Mouse (Mus musculus): ENCODE measurements around the gene Serpinb1c. TPM values are rescaled to one million over a fixed set of nuclear protein-coding genes. Genes with fewer than 3 reads are reported as not detected.

Gene Serpinb1c
- polyA plus RNA-seq, 2 experiments: not detected

- ATAC-seq (ENCODE audit: low FRiP score, low read depth) (no peak), DNase-seq (ENCODE audit: low spot score) (no peak)
- Histone ChIP-seq H3K36me3 (ENCODE audit: control insufficient read depth, insufficient read depth, low read length) (no peaks in the 10 kb centered on the region), H3K27me3 (ENCODE audit: control insufficient read depth, insufficient read depth, low read length) (no peaks in the 10 kb centered on the region), H3K4me2 (replicated peaks; ENCODE audit: low read depth, low read length, severe bottlenecking) (no peak overlapping the region), H3K27ac (replicated peaks; ENCODE audit: low read depth, low read length) (no peak overlapping the region), H3K4me3 (replicated peaks; ENCODE audit: low read length) (no peak overlapping the region), H3K4me1 (ENCODE audit: control insufficient read depth, insufficient read depth, low read length) (peaks cover 12% of the 10 kb centered on the region), H3K9me3 (ENCODE audit: control insufficient read depth, low read length) (no peaks in the 10 kb centered on the region), H3K9ac (ENCODE audit: low read depth, low read length, severe bottlenecking) (no peak overlapping the region)
- no peak for TF ChIP-seq POLR2A (IDR thresholded peaks at IDR 0.05; ENCODE audit: borderline replicate concordance, extremely low read depth, insufficient read depth, insufficient read length)
- 99% methylated on average over 4 of the region's 4 CpGs for WGBS
These were observed 45.5 kb downstream of the Serpinb1c start for GRCm38 (mm10) chr13:32852539-32852938.

- Histone ChIP-seq H3K4me1 (ENCODE audit: control insufficient read depth, insufficient read depth, low read length) (peaks cover 12% of the 10 kb centered on the region), H3K27me3 (ENCODE audit: control insufficient read depth, insufficient read depth, low read length) (no peaks in the 10 kb centered on the region), H3K27ac (replicated peaks; ENCODE audit: low read depth, low read length) (no peak overlapping the region), H3K9me3 (ENCODE audit: control insufficient read depth, low read length) (no peaks in the 10 kb centered on the region), H3K4me3 (replicated peaks; ENCODE audit: low read length) (no peak overlapping the region), H3K9ac (ENCODE audit: low read depth, low read length, severe bottlenecking) (no peak overlapping the region), H3K36me3 (ENCODE audit: control insufficient read depth, insufficient read depth, low read length) (no peaks in the 10 kb centered on the region), H3K4me2 (replicated peaks; ENCODE audit: low read depth, low read length, severe bottlenecking) (no peak overlapping the region)
- 15% methylated on average over 7 of the region's 7 CpGs for WGBS
- TF ChIP-seq POLR2A (IDR thresholded peaks at IDR 0.05; ENCODE audit: borderline replicate concordance, extremely low read depth, insufficient read depth, insufficient read length): no peak
- ATAC-seq (ENCODE audit: low FRiP score, low read depth) (no peak), DNase-seq (ENCODE audit: low spot score) (peak; percentile 72)
These were observed 46.0 kb downstream of the Serpinb1c start for GRCm38 (mm10) chr13:32851967-32852366.

GRCm38 (mm10) chr13:32850668-32851404, 47.2 kb downstream of the Serpinb1c start, which contains the start of gene Serpinb1a:
Serpinb1a (minus strand) TSS chr13:32851185.
- no peak within 1 kb of the TSS for H3K9ac ChIP-seq (ENCODE audit: low read depth, low read length, severe bottlenecking)
- peaks cover 12% of the 10 kb centered on the region for H3K4me1 ChIP-seq (ENCODE audit: control insufficient read depth, insufficient read depth, low read length)
- H3K36me3 ChIP-seq (ENCODE audit: control insufficient read depth, insufficient read depth, low read length): no peaks in the 10 kb centered on the region
- DNase-seq (ENCODE audit: low spot score) (peak; percentile 84), ATAC-seq (ENCODE audit: low FRiP score, low read depth) (peak; percentile 83)
- H3K9me3 ChIP-seq (ENCODE audit: control insufficient read depth, low read length): no peaks in the 10 kb centered on the region
- WGBS: 55% methylated on average over 10 of the region's 10 CpGs
- no peaks in the 10 kb centered on the region for H3K27me3 ChIP-seq (ENCODE audit: control insufficient read depth, insufficient read depth, low read length)
- H3K4me3 ChIP-seq (replicated peaks; ENCODE audit: low read length): no peak within 1 kb of the TSS
- peak within 1 kb of the TSS; percentile 22 for H3K4me2 ChIP-seq (replicated peaks; ENCODE audit: low read depth, low read length, severe bottlenecking)
- TF ChIP-seq POLR2A (IDR thresholded peaks at IDR 0.05; ENCODE audit: borderline replicate concordance, extremely low read depth, insufficient read depth, insufficient read length): no peak
- no peak within 1 kb of the TSS for H3K27ac ChIP-seq (replicated peaks; ENCODE audit: low read depth, low read length)

DNA sequence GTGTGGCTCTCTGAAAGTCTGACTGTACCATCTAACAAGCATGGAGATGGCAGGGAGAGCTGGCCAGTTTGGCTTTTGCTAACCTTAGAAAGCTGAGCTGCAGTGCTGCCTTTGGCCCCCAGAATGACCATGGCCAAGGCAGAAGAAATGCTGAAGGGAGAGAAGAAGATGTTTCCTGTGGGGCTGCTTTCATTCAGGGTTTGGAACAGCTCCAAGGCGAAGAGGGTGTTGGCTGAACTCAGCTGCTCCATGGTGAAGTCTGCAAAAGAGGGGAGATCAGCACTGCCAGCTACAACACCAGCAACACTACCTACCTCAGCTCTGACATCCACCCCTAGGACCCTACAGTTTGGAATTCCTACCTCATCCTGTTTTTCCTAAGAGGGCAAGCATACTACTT, 47.9 kb downstream of the Serpinb1c start:
- no peaks in the 10 kb centered on the region for H3K9me3 ChIP-seq (ENCODE audit: control insufficient read depth, low read length)
- no peak overlapping the region for H3K27ac ChIP-seq (replicated peaks; ENCODE audit: low read depth, low read length)
- H3K27me3 ChIP-seq (ENCODE audit: control insufficient read depth, insufficient read depth, low read length): no peaks in the 10 kb centered on the region
- H3K4me3 ChIP-seq (replicated peaks; ENCODE audit: low read length): no peak overlapping the region
- no peaks in the 10 kb centered on the region for H3K36me3 ChIP-seq (ENCODE audit: control insufficient read depth, insufficient read depth, low read length)
- peaks cover 12% of the 10 kb centered on the region for H3K4me1 ChIP-seq (ENCODE audit: control insufficient read depth, insufficient read depth, low read length)
- H3K9ac ChIP-seq (ENCODE audit: low read depth, low read length, severe bottlenecking): no peak overlapping the region
- TF ChIP-seq POLR2A (IDR thresholded peaks at IDR 0.05; ENCODE audit: borderline replicate concordance, extremely low read depth, insufficient read depth, insufficient read length): no peak
- H3K4me2 ChIP-seq (replicated peaks; ENCODE audit: low read depth, low read length, severe bottlenecking): no peak overlapping the region
- ATAC-seq (ENCODE audit: low FRiP score, low read depth): no peak
- DNase-seq (ENCODE audit: low spot score): no peak
- 69% methylated on average over 1 of the region's 1 CpGs for WGBS

GRCm38 (mm10) chr13:32849531-32850123, 48.4 kb downstream of the Serpinb1c start:
- H3K9ac ChIP-seq (ENCODE audit: low read depth, low read length, severe bottlenecking): no peak overlapping the region
- no peak for TF ChIP-seq POLR2A (IDR thresholded peaks at IDR 0.05; ENCODE audit: borderline replicate concordance, extremely low read depth, insufficient read depth, insufficient read length)
- H3K4me1 ChIP-seq (ENCODE audit: control insufficient read depth, insufficient read depth, low read length): peaks cover 12% of the 10 kb centered on the region
- H3K4me2 ChIP-seq (replicated peaks; ENCODE audit: low read depth, low read length, severe bottlenecking): no peak overlapping the region
- no peak overlapping the region for H3K27ac ChIP-seq (replicated peaks; ENCODE audit: low read depth, low read length)
- no peak for ATAC-seq (ENCODE audit: low FRiP score, low read depth)
- no peaks in the 10 kb centered on the region for H3K9me3 ChIP-seq (ENCODE audit: control insufficient read depth, low read length)
- no peak overlapping the region for H3K4me3 ChIP-seq (replicated peaks; ENCODE audit: low read length)
- H3K27me3 ChIP-seq (ENCODE audit: control insufficient read depth, insufficient read depth, low read length): no peaks in the 10 kb centered on the region
- DNase-seq (ENCODE audit: low spot score): no peak
- H3K36me3 ChIP-seq (ENCODE audit: control insufficient read depth, insufficient read depth, low read length): no peaks in the 10 kb centered on the region
